12 mouse cellular contexts compared by ENCODE assay signal in genomic region chr11:117540609-117541008, GRCm38 (mm10). TPM values are rescaled to one million over a fixed set of nuclear protein-coding genes. Genes with fewer than 3 reads are reported as not detected.
A peak's percentile ranks its signal among the peaks of the same experiment; 100 is the strongest.
DNase-seq lines count a peak whose midpoint lies in the region; ATAC-seq and TF ChIP-seq lines count a peak whose summit lies in the region.
"Had no signal": no experiment of that assay in that cellular context is flagged by ENCODE, and none has a peak within 500 bp of the region (broad histone marks: within the 10 kb centered on the region; RNA-seq: fewer than 3 reads in every experiment).

No protein-coding gene starts in this region.

- DNase-seq in brain, embryonic 14.5 days (ENCODE audit: low read depth): peak; percentile 54
- no peak for DNase-seq in forebrain, embryonic 11.5 days (ENCODE audit: low spot score)
- no peak for DNase-seq in hindbrain, embryonic 14.5 days (ENCODE audit: low spot score)
- peak; percentile 32 for DNase-seq in midbrain, embryonic 14.5 days
- no peak for DNase-seq in frontal cortex, postnatal 10 days (ENCODE audit: low spot score in 2 of 2)
- no peak for DNase-seq in embryo, embryonic 9.5 days (ENCODE audit: extremely low spot score)

- ATAC-seq in forebrain, embryonic 11.5 days (replicated peaks; ENCODE audit: low FRiP score): 0 out of 2 replicates have a peak, but pooled peaks have one; percentile 4
- no peak for ATAC-seq in hindbrain, embryonic 14.5 days (ENCODE audit: low FRiP score)
- ATAC-seq in midbrain, embryonic 14.5 days (ENCODE audit: low FRiP score, low TSS enrichment): no peak
- no peak for ATAC-seq in CD4-positive, CD25-positive, alpha-beta regulatory T cell, adult 4 months

- TF ChIP-seq POLR2A in brain, embryonic 14.5 days (IDR thresholded peaks at IDR 0.05; ENCODE audit: borderline replicate concordance, extremely low read depth, insufficient read depth, insufficient read length, poor library complexity, severe bottlenecking): no peak

- TF ChIP-seq CTCF in brain, embryonic 14.5 days (IDR thresholded peaks at IDR 0.05; ENCODE audit: borderline replicate concordance, extremely low read depth, insufficient read depth, insufficient read length): no peak

- no peaks in the 10 kb centered on the region for H3K27me3 ChIP-seq in forebrain, embryonic 11.5 days (ENCODE audit: control insufficient read depth, insufficient read depth, low read length)
- H3K27me3 ChIP-seq in hindbrain, embryonic 14.5 days (ENCODE audit: control insufficient read depth, insufficient read depth, low read length): no peaks in the 10 kb centered on the region
- no peaks in the 10 kb centered on the region for H3K27me3 ChIP-seq in midbrain, embryonic 14.5 days (ENCODE audit: control insufficient read depth, insufficient read depth, low read length)
- H3K27me3 ChIP-seq: embryonic facial prominence, embryonic 13.5 days had no signal

- no peak overlapping the region for H3K4me3 ChIP-seq in forebrain, embryonic 11.5 days (ENCODE audit: low read depth, low read length)
- H3K4me3 ChIP-seq in hindbrain, embryonic 14.5 days (replicated peaks; ENCODE audit: low read length): no peak overlapping the region
- no peak overlapping the region for H3K4me3 ChIP-seq in midbrain, embryonic 14.5 days (replicated peaks; ENCODE audit: low read depth, low read length)
- H3K4me3 ChIP-seq: embryonic facial prominence, embryonic 13.5 days; heart, adult 2 months; liver, embryonic 15.5 days had no signal

- peak overlapping the region; percentile 2; the same call in 1 of the 2 replicates for H3K9ac ChIP-seq in forebrain, embryonic 11.5 days (ENCODE audit: low read length)
- peak overlapping the region; percentile 36 for H3K9ac ChIP-seq in hindbrain, embryonic 14.5 days
- H3K9ac ChIP-seq in midbrain, embryonic 14.5 days (replicated peaks; ENCODE audit: low read length): peak overlapping the region; percentile 18; the same call in 1 of the 2 replicates
- H3K9ac ChIP-seq: embryonic facial prominence, embryonic 13.5 days; liver, embryonic 15.5 days had no signal

- H3K4me1 ChIP-seq in forebrain, embryonic 11.5 days (replicated peaks; ENCODE audit: control insufficient read depth, insufficient read depth, low read length): peaks cover 19% of the 10 kb centered on the region
- peaks cover 37% of the 10 kb centered on the region for H3K4me1 ChIP-seq in hindbrain, embryonic 14.5 days (replicated peaks; ENCODE audit: control insufficient read depth, insufficient read depth, low read length)
- peaks cover 44% of the 10 kb centered on the region for H3K4me1 ChIP-seq in midbrain, embryonic 14.5 days (ENCODE audit: control insufficient read depth, insufficient read depth, low read length)
- H3K4me1 ChIP-seq: liver, embryonic 15.5 days had no signal

- peak overlapping the region; percentile 75; the same call in 1 of the 2 replicates for H3K27ac ChIP-seq in forebrain, embryonic 11.5 days (ENCODE audit: low read depth, low read length)
- H3K27ac ChIP-seq in hindbrain, embryonic 14.5 days: peak overlapping the region; percentile 92
- peak overlapping the region; percentile 93 for H3K27ac ChIP-seq in midbrain, embryonic 14.5 days (replicated peaks; ENCODE audit: low read depth, low read length)
- H3K27ac ChIP-seq: embryonic facial prominence, embryonic 13.5 days; heart, adult 2 months; liver, embryonic 15.5 days; macrophage had no signal

- no peak overlapping the region; the same call in 1 of the 2 replicates for H3K4me2 ChIP-seq in forebrain, embryonic 11.5 days (ENCODE audit: low read depth, low read length, severe bottlenecking)
- peak overlapping the region; percentile 5; the same call in 1 of the 2 replicates for H3K4me2 ChIP-seq in hindbrain, embryonic 14.5 days (replicated peaks)
- H3K4me2 ChIP-seq in midbrain, embryonic 14.5 days (ENCODE audit: low read length): peak overlapping the region; percentile 24
- H3K4me2 ChIP-seq: embryonic facial prominence, embryonic 13.5 days; liver, embryonic 15.5 days had no signal

- no peaks in the 10 kb centered on the region for H3K9me3 ChIP-seq in forebrain, embryonic 11.5 days (ENCODE audit: control insufficient read depth, low read length)
- no peaks in the 10 kb centered on the region for H3K9me3 ChIP-seq in hindbrain, embryonic 14.5 days (ENCODE audit: control insufficient read depth, low read length)
- no peaks in the 10 kb centered on the region for H3K9me3 ChIP-seq in midbrain, embryonic 14.5 days (ENCODE audit: control insufficient read depth, low read length)
- H3K9me3 ChIP-seq: embryonic facial prominence, embryonic 13.5 days; liver, embryonic 15.5 days had no signal

- H3K36me3 ChIP-seq in forebrain, embryonic 11.5 days (ENCODE audit: control insufficient read depth, insufficient read depth, low read length): no peaks in the 10 kb centered on the region
- no peaks in the 10 kb centered on the region for H3K36me3 ChIP-seq in hindbrain, embryonic 14.5 days (replicated peaks; ENCODE audit: control insufficient read depth, insufficient read depth)
- H3K36me3 ChIP-seq in midbrain, embryonic 14.5 days (ENCODE audit: control insufficient read depth, insufficient read depth, low read length): no peaks in the 10 kb centered on the region
- H3K36me3 ChIP-seq: embryonic facial prominence, embryonic 13.5 days; liver, embryonic 15.5 days had no signal

- 32% methylated on average over 5 of the region's 5 CpGs for WGBS in forebrain, embryonic 11.5 days
- 28% methylated on average over 5 of the region's 5 CpGs for WGBS in hindbrain, embryonic 14.5 days
- WGBS in midbrain, embryonic 14.5 days: 20% methylated on average over 5 of the region's 5 CpGs

RNA-seq across cellular contexts. Expression of gene Gm11733, which starts 56.4 kb away (rescaled TPM):
- polyA plus RNA-seq in brain, embryonic 14.5 days (2012; rRNA removed): 0.09 and 0.12 TPM in 2 replicates
- not detected in 2 replicates for polyA plus RNA-seq in forebrain, embryonic 11.5 days (2014; fragmentation: Nextera tagmentation; extraction: Ambion mirVana)
- not detected in 2 replicates for polyA plus RNA-seq in hindbrain, embryonic 14.5 days (2014; fragmentation: Nextera tagmentation; extraction: Ambion mirVana)
- 0.12 TPM in 1 of 2 replicates, not detected in the other for polyA plus RNA-seq in midbrain, embryonic 14.5 days (2014; fragmentation: Nextera tagmentation; extraction: Ambion mirVana)
- polyA plus RNA-seq in CD4-positive, CD25-positive, alpha-beta regulatory T cell, adult 4 months (2017; shearing (Covaris generic)): not detected
- polyA plus RNA-seq: embryonic facial prominence, embryonic 13.5 days; liver, embryonic 15.5 days; macrophage; thymus, postnatal 0 days had no signal

Comparison
In these comparisons a context has a peak if more than half of its experiments do, and no peak if none do; other contexts are left out.
1. DNase-seq: peak in brain, embryonic 14.5 days (single experiment) and midbrain, embryonic 14.5 days (single experiment); none in forebrain, embryonic 11.5 days (single experiment), hindbrain, embryonic 14.5 days (single experiment), frontal cortex, postnatal 10 days (0 of 2) and embryo, embryonic 9.5 days (single experiment).
2. Peak in every context shown above with its lines, with median percentiles within 50 percentile points of each other: H3K27ac ChIP-seq and H3K9ac ChIP-seq.